Mouse (Mus musculus): ENCODE measurements around the gene Tmem59l. TPM values are rescaled to one million over a fixed set of nuclear protein-coding genes. Genes with fewer than 3 reads are reported as not detected.

Tmem59l gene
- polyA plus RNA-seq, 1 experiment from 2014 or later, result 2.4 TPM

DNA sequence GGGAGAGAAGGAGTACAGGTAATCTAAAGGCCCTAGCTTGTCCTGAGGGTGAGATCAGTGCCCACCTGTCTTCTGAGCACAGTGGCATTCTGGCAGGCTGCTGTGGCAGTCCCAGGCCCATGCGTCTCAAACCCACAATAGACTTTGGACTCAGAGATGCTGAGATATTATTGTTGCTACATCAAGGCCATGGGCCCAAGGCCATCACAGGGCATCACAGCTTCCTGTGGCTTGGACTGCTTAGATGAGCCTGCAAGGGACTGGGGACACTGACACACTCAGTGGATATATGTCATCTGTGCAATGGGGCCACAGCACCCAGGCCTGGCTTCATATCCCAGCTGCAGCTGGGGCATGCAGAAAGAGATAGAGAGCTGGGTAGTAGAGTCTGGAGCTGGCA lies 30.2 kb downstream of the Tmem59l start:
- no peak for ATAC-seq
- Histone ChIP-seq H3K4me1 (replicated peaks; ENCODE audit: control insufficient read depth, insufficient read depth, low read length) (no peaks in the 10 kb centered on the region), H3K9ac (ENCODE audit: low read depth, low read length) (no peak overlapping the region), H3K4me3 (ENCODE audit: low read depth, low read length) (no peak overlapping the region), H3K9me3 (ENCODE audit: control insufficient read depth) (no peaks in the 10 kb centered on the region), H3K27me3 (replicated peaks; ENCODE audit: control insufficient read depth, insufficient read depth, low read length) (no peaks in the 10 kb centered on the region), H3K27ac (ENCODE audit: low read depth, low read length) (no peak overlapping the region), H3K4me2 (replicated peaks; ENCODE audit: low read depth) (no peak overlapping the region), H3K36me3 (ENCODE audit: control insufficient read depth, insufficient read depth) (peaks cover 5% of the 10 kb centered on the region)
- TF ChIP-seq CTCF (IDR thresholded peaks at IDR 0.05; ENCODE audit: low read depth), result no peak
- WGBS, result 50% methylated on average over 1 of the region's 1 CpGs

GRCm38 (mm10) chr8:70453852-70454251 lies 33.3 kb downstream of the Tmem59l start:
- TF ChIP-seq CTCF (IDR thresholded peaks at IDR 0.05; ENCODE audit: low read depth), result no peak
- WGBS, result 94% methylated on average over 5 of the region's 5 CpGs
- Histone ChIP-seq H3K36me3 (ENCODE audit: control insufficient read depth, insufficient read depth) (peaks cover 24% of the 10 kb centered on the region), H3K4me3 (ENCODE audit: low read depth, low read length) (no peak overlapping the region), H3K27ac (ENCODE audit: low read depth, low read length) (no peak overlapping the region), H3K27me3 (replicated peaks; ENCODE audit: control insufficient read depth, insufficient read depth, low read length) (no peaks in the 10 kb centered on the region), H3K9me3 (ENCODE audit: control insufficient read depth) (no peaks in the 10 kb centered on the region), H3K4me2 (replicated peaks; ENCODE audit: low read depth) (no peak overlapping the region), H3K4me1 (replicated peaks; ENCODE audit: control insufficient read depth, insufficient read depth, low read length) (no peaks in the 10 kb centered on the region), H3K9ac (ENCODE audit: low read depth, low read length) (no peak overlapping the region)
- no peak for ATAC-seq

GRCm38 (mm10) chr8:70452196-70452966 lies 34.8 kb downstream of the Tmem59l start:
- 69% methylated on average over 52 of the region's 52 CpGs for WGBS
- H3K4me3 ChIP-seq (ENCODE audit: low read depth, low read length), result no peak overlapping the region
- no peaks in the 10 kb centered on the region for H3K9me3 ChIP-seq (ENCODE audit: control insufficient read depth)
- peaks cover 24% of the 10 kb centered on the region for H3K36me3 ChIP-seq (ENCODE audit: control insufficient read depth, insufficient read depth)
- H3K9ac ChIP-seq (ENCODE audit: low read depth, low read length), result no peak overlapping the region
- no peaks in the 10 kb centered on the region for H3K4me1 ChIP-seq (replicated peaks; ENCODE audit: control insufficient read depth, insufficient read depth, low read length)
- no peak overlapping the region for H3K27ac ChIP-seq (ENCODE audit: low read depth, low read length)
- H3K27me3 ChIP-seq (replicated peaks; ENCODE audit: control insufficient read depth, insufficient read depth, low read length), result no peaks in the 10 kb centered on the region
- peak; percentile 43; the same call in 1 of the 2 replicates for ATAC-seq
- TF ChIP-seq CTCF (IDR thresholded peaks at IDR 0.05; ENCODE audit: low read depth), result peak; percentile 10; the same call in 1 of the 2 replicates
- no peak overlapping the region for H3K4me2 ChIP-seq (replicated peaks; ENCODE audit: low read depth)

GRCm38 (mm10) chr8:70447639-70448420 lies 39.3 kb downstream of the Tmem59l start:
- no peak for ATAC-seq
- Histone ChIP-seq H3K27me3 (replicated peaks; ENCODE audit: control insufficient read depth, insufficient read depth, low read length) (no peaks in the 10 kb centered on the region), H3K4me2 (replicated peaks; ENCODE audit: low read depth) (no peak overlapping the region), H3K9me3 (ENCODE audit: control insufficient read depth) (no peaks in the 10 kb centered on the region), H3K4me1 (replicated peaks; ENCODE audit: control insufficient read depth, insufficient read depth, low read length) (no peaks in the 10 kb centered on the region), H3K9ac (ENCODE audit: low read depth, low read length) (no peak overlapping the region), H3K4me3 (ENCODE audit: low read depth, low read length) (no peak overlapping the region), H3K36me3 (ENCODE audit: control insufficient read depth, insufficient read depth) (peaks cover 24% of the 10 kb centered on the region), H3K27ac (ENCODE audit: low read depth, low read length) (no peak overlapping the region; the same call in 1 of the 2 replicates)
- WGBS, result 67% methylated on average over 19 of the region's 19 CpGs
- TF ChIP-seq CTCF (IDR thresholded peaks at IDR 0.05; ENCODE audit: low read depth), result peak; percentile 38

DNA sequence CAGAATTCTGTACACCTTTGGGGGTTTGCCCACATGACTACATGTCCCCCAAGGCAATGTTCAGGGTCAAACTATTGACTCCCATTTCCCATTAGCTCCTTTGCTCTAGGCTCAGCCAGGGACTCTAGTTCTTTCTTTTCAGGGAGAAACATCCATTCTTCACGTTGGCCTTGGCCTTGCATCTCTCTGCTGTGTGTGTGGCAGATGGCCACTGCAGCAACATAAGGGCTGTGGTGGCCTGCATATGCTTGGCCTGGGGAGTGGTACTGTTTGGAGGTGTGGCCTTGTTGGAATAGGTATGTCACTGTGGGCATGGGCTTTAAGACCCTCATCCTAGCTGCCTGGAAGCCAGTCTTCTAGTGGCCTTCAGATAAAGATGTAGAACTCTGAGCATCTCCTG lies 41.2 kb downstream of the Tmem59l start:
- Histone ChIP-seq H3K36me3 (ENCODE audit: control insufficient read depth, insufficient read depth) (peaks cover 9% of the 10 kb centered on the region; the same call in 1 of the 2 replicates), H3K4me1 (replicated peaks; ENCODE audit: control insufficient read depth, insufficient read depth, low read length) (no peaks in the 10 kb centered on the region), H3K27ac (ENCODE audit: low read depth, low read length) (no peak overlapping the region), H3K9me3 (ENCODE audit: control insufficient read depth) (no peaks in the 10 kb centered on the region), H3K9ac (ENCODE audit: low read depth, low read length) (no peak overlapping the region), H3K4me2 (replicated peaks; ENCODE audit: low read depth) (no peak overlapping the region), H3K27me3 (replicated peaks; ENCODE audit: control insufficient read depth, insufficient read depth, low read length) (no peaks in the 10 kb centered on the region), H3K4me3 (ENCODE audit: low read depth, low read length) (no peak overlapping the region)
- ATAC-seq, result no peak
- TF ChIP-seq CTCF (IDR thresholded peaks at IDR 0.05; ENCODE audit: low read depth), result no peak
- WGBS, result 61% methylated on average over 1 of the region's 1 CpGs

- no peaks in the 10 kb centered on the region for H3K9me3 ChIP-seq (ENCODE audit: control insufficient read depth)
- no peak overlapping the region for H3K4me3 ChIP-seq (ENCODE audit: low read depth, low read length)
- WGBS, result 83% methylated on average over 4 of the region's 4 CpGs
- no peak overlapping the region for H3K4me2 ChIP-seq (replicated peaks; ENCODE audit: low read depth)
- H3K27ac ChIP-seq (ENCODE audit: low read depth, low read length), result no peak overlapping the region
- no peaks in the 10 kb centered on the region for H3K4me1 ChIP-seq (replicated peaks; ENCODE audit: control insufficient read depth, insufficient read depth, low read length)
- no peak for ATAC-seq
- no peak for TF ChIP-seq CTCF (IDR thresholded peaks at IDR 0.05; ENCODE audit: low read depth)
- H3K27me3 ChIP-seq (replicated peaks; ENCODE audit: control insufficient read depth, insufficient read depth, low read length), result no peaks in the 10 kb centered on the region
- no peaks in the 10 kb centered on the region for H3K36me3 ChIP-seq (ENCODE audit: control insufficient read depth, insufficient read depth)
- H3K9ac ChIP-seq (ENCODE audit: low read depth, low read length), result no peak overlapping the region
These were observed 43.8 kb downstream of the Tmem59l start for GRCm38 (mm10) chr8:70443326-70443725.
